Mouse (Mus musculus): ENCODE results near the gene Alyref.

Alyref gene

GRCm38 (mm10) chr11:120626785-120627467 lies 28.8 kb upstream of the Alyref start:
- in situ Hi-C loops (cut with MboI; ENCODE audit: low sequenced_read_pairs) = no loop called here

- in situ Hi-C loops (cut with MboI; ENCODE audit: low sequenced_read_pairs) = no loop called here
Observed at GRCm38 (mm10) chr11:120625152-120625775, 27.1 kb upstream of the Alyref start, which contains the start of gene Sirt7. Gene Sirt7, minus strand, starts transcription at chr11:120625240.

GRCm38 (mm10) chr11:120624680-120625111 lies 26.5 kb upstream of the Alyref start:
- in situ Hi-C loops (cut with MboI; ENCODE audit: low sequenced_read_pairs) = no loop called here

- in situ Hi-C loops (cut with MboI; ENCODE audit: low sequenced_read_pairs) = no loop called here
Observed at GRCm38 (mm10) chr11:120623961-120624679, 26.0 kb upstream of the Alyref start.

GRCm38 (mm10) chr11:120622805-120623204 lies 24.6 kb upstream of the Alyref start:
- in situ Hi-C loops (cut with MboI; ENCODE audit: low sequenced_read_pairs) = no loop called here

GRCm38 (mm10) chr11:120620195-120620594 lies 22.0 kb upstream of the Alyref start:
- in situ Hi-C loops (cut with MboI; ENCODE audit: low sequenced_read_pairs) = no loop called here

- in situ Hi-C loops (cut with MboI; ENCODE audit: low sequenced_read_pairs) = no loop called here
Observed at GRCm38 (mm10) chr11:120618619-120619535, 20.7 kb upstream of the Alyref start.

GRCm38 (mm10) chr11:120617519-120618112 lies 19.5 kb upstream of the Alyref start, which contains the start of gene Pcyt2:
Gene Pcyt2, minus strand, starts transcription at chr11:120617936.
- in situ Hi-C loops (cut with MboI; ENCODE audit: low sequenced_read_pairs) = no loop called here

- in situ Hi-C loops (cut with MboI; ENCODE audit: low sequenced_read_pairs) = no loop called here
Observed at GRCm38 (mm10) chr11:120616617-120617294, 18.6 kb upstream of the Alyref start.

- in situ Hi-C loops (cut with MboI; ENCODE audit: low sequenced_read_pairs) = no loop called here
Observed at GRCm38 (mm10) chr11:120615606-120616203, 17.5 kb upstream of the Alyref start.

- in situ Hi-C loops (cut with MboI; ENCODE audit: low sequenced_read_pairs) = no loop called here
Observed at GRCm38 (mm10) chr11:120615167-120615566, 17.0 kb upstream of the Alyref start.

- in situ Hi-C loops (cut with MboI; ENCODE audit: low sequenced_read_pairs) = no loop called here
Observed at GRCm38 (mm10) chr11:120613976-120614375, 15.8 kb upstream of the Alyref start.

GRCm38 (mm10) chr11:120613481-120613972 lies 15.4 kb upstream of the Alyref start:
- in situ Hi-C loops (cut with MboI; ENCODE audit: low sequenced_read_pairs) = no loop called here

GRCm38 (mm10) chr11:120612763-120613162 lies 14.6 kb upstream of the Alyref start:
- in situ Hi-C loops (cut with MboI; ENCODE audit: low sequenced_read_pairs) = no loop called here

- in situ Hi-C loops (cut with MboI; ENCODE audit: low sequenced_read_pairs) = no loop called here
Observed at GRCm38 (mm10) chr11:120610477-120611046, 12.4 kb upstream of the Alyref start.

- in situ Hi-C loops (cut with MboI; ENCODE audit: low sequenced_read_pairs) = no loop called here
Observed at GRCm38 (mm10) chr11:120609250-120609649, 11.1 kb upstream of the Alyref start.

- in situ Hi-C loops (cut with MboI; ENCODE audit: low sequenced_read_pairs) = no loop called here
Observed at GRCm38 (mm10) chr11:120608241-120609034, 10.3 kb upstream of the Alyref start, which contains the start of gene Npb. Gene Npb, plus strand, starts transcription at chr11:120608477.

GRCm38 (mm10) chr11:120606764-120607163 lies 8.6 kb upstream of the Alyref start:
- in situ Hi-C loops (cut with MboI; ENCODE audit: low sequenced_read_pairs) = no loop called here
